Mouse (Mus musculus) limb, embryonic 15.5 days (tissue): ENCODE measurements around the gene Corin. TPM values are rescaled to one million over a fixed set of nuclear protein-coding genes. Genes with fewer than 3 reads are reported as not detected.

Experiments used
- ATAC-seq: fragments of 200-750 bp; cut with Nextera tagmentation; 2 replicates; pipeline ENCODE4 v1.8.0; 2017; ENCODE audit warnings: low read depth, moderate TSS enrichment; ENCODE audit not compliant: insufficient number of reproducible peaks, low FRiP score, low TSS enrichment
- H3K27ac ChIP-seq: fragments of 300-500 bp; sonication (generic); 2 replicates; pipeline ENCODE4 v1.5.1; 2015; ENCODE audit warnings: moderate library complexity, mild to moderate bottlenecking, inconsistent platforms
- H3K27me3 ChIP-seq: fragments of 300-500 bp; sonication (generic); 2 replicates; pipeline ENCODE4 v1.6.1; 2015; ENCODE audit warnings: inconsistent platforms
- H3K36me3 ChIP-seq: fragments of 300-500 bp; sonication (generic); 2 replicates; pipeline ENCODE4 v1.6.1; 2015; ENCODE audit warnings: inconsistent platforms
- H3K4me1 ChIP-seq: fragments of 300-500 bp; sonication (generic); 2 replicates; pipeline ENCODE4 v1.6.1; 2015; ENCODE audit warnings: inconsistent platforms
- H3K4me2 ChIP-seq: fragments of 300-500 bp; sonication (generic); 2 replicates; pipeline ENCODE4 v1.6.1; 2015; ENCODE audit warnings: mild to moderate bottlenecking, inconsistent platforms
- H3K4me3 ChIP-seq: fragments of 300-500 bp; sonication (generic); 2 replicates; pipeline ENCODE4 v1.5.1; 2015; ENCODE audit warnings: mild to moderate bottlenecking, inconsistent platforms
- H3K9ac ChIP-seq: fragments of 300-500 bp; sonication (generic); 2 replicates; pipeline ENCODE4 v1.6.1; 2015; ENCODE audit warnings: inconsistent platforms
- H3K9me3 ChIP-seq: fragments of 300-500 bp; sonication (generic); 2 replicates; pipeline ENCODE4 v1.6.1; 2016; ENCODE audit warnings: inconsistent platforms
- WGBS: fragments of 180-500 bp; shearing (Covaris S2); methylation state at CpG from one replicate; pipeline ENCODE4 v1.1.7; 2015; 5-methylcytosine and 5-hydroxymethylcytosine counted together
- polyA plus RNA-seq: library from polyadenylated mRNA; unstranded; fragments of >200 nt; fragmentation: Nextera tagmentation; extraction: Ambion mirVana; gene quantifications from 2 replicates; pipeline ENCODE4 v1.2.1, GENCODE M21; 2015

Gene Corin
- polyA plus RNA-seq, 1 experiment from 2014 or later, result 3.0 TPM

DNA sequence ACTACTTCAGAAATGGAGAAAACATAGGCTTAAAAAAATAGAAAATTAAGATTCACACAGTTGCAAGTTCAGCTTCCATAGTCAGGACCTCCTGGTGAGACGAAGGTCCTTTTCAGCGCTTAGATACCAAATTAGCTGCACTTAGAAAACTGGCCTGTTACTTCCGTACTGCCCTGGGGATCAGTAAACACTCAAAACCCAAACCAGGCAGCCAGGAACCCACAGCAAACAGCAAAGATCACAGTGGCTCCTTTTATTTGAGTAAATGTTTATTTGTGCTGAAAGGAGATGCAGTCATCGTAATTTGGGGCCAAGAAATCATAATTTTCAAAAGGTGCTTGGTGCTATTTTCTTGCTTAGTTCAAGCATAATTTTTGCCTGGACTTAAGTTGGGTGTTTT, 138.5 kb downstream of the Corin start:
- Histone ChIP-seq H3K36me3 (no peaks in the 10 kb centered on the region), H3K27me3 (no peaks in the 10 kb centered on the region), H3K27ac (no peak overlapping the region), H3K4me1 (no peaks in the 10 kb centered on the region), H3K4me3 (no peak overlapping the region), H3K9me3 (no peaks in the 10 kb centered on the region), H3K4me2 (no peak overlapping the region), H3K9ac (no peak overlapping the region)
- ATAC-seq, result no peak
- WGBS, result 45% methylated on average over 4 of the region's 4 CpGs

DNA sequence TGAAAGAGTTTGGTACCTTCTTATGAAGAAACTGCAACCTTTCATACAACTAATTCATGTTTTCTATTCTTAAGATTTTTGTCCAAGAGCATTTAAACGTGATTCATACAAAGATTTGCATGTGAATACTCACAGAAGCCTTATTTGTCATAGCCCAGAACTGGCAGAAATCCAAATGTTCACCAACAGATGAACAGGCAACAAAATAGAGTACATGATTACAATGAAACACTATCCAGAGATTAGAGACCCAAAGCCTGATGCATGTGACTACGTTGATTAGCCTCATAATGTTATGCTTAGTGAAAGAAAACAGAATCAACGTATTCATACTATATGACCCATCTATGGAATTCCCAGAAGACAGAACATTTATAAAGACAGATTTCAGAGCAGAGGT, 140.4 kb downstream of the Corin start:
- Histone ChIP-seq H3K36me3 (no peaks in the 10 kb centered on the region), H3K9me3 (no peaks in the 10 kb centered on the region), H3K4me1 (no peaks in the 10 kb centered on the region), H3K4me2 (no peak overlapping the region), H3K27ac (no peak overlapping the region), H3K9ac (no peak overlapping the region), H3K27me3 (no peaks in the 10 kb centered on the region), H3K4me3 (no peak overlapping the region)
- 72% methylated on average over 3 of the region's 3 CpGs for WGBS
- ATAC-seq, result no peak

DNA sequence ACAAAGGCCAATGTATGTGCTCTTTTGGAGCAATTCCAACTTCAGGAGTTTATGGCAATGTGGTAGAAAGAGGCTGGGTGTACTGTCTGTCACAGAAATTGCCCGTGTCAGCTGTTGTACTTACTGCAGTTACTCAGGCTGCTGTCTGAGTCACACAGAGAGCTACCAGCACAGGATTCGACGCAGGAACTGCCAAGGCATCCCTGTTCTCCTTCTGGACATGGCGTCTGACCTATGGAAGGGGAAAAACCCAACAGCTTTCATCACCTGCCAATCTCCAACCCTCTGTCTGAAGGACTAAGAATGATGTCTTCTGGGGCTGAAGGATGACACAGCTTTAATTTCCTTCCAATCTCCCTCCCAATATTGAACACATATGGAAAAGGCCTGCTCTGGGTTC, 150.5 kb downstream of the Corin start:
- Histone ChIP-seq H3K27ac (no peak overlapping the region), H3K36me3 (no peaks in the 10 kb centered on the region), H3K4me3 (no peak overlapping the region), H3K27me3 (no peaks in the 10 kb centered on the region), H3K4me2 (no peak overlapping the region), H3K9me3 (no peaks in the 10 kb centered on the region), H3K4me1 (no peaks in the 10 kb centered on the region), H3K9ac (no peak overlapping the region)
- no peak for ATAC-seq
- WGBS, result 56% methylated on average over 4 of the region's 4 CpGs

DNA sequence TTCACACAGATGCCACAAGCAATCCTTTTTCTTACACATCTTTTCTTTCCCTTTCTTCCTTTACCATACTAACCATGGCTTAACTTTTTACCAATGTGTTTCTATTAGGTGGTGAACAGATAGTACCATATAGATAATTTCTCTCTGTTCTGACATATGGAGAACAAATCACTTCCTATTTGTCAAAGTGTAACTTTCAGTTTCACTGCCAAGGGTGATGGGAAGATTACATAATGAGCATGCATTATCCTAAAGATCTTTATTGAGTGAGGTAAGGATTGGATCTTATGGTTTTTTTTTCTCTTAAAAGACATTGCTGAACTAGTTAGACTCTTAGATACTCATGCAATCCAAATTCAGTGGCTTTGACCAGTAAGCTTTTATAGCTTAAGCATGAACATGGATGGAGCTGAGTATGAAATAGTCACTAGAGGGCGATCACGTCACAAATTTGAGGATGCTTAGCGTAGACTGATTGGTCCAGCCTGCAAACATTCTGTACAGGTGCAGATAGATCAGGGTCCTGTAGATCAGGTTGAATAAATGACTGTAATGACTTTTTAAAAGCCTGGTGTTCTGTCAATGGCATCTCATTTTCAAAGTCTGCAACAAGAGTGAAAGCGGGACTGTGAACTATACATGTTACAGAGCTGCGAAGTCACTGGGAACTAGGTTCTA, 154.1 kb downstream of the Corin start:
- ATAC-seq, result no peak
- WGBS, result 34% methylated on average over 5 of the region's 5 CpGs
- H3K4me1 ChIP-seq, result no peaks in the 10 kb centered on the region
- H3K27ac ChIP-seq, result no peak overlapping the region
- H3K9me3 ChIP-seq, result no peaks in the 10 kb centered on the region
- no peak overlapping the region for H3K4me2 ChIP-seq
- no peak overlapping the region for H3K4me3 ChIP-seq
- H3K27me3 ChIP-seq, result no peaks in the 10 kb centered on the region
- H3K36me3 ChIP-seq, result no peaks in the 10 kb centered on the region
- H3K9ac ChIP-seq, result no peak overlapping the region

DNA sequence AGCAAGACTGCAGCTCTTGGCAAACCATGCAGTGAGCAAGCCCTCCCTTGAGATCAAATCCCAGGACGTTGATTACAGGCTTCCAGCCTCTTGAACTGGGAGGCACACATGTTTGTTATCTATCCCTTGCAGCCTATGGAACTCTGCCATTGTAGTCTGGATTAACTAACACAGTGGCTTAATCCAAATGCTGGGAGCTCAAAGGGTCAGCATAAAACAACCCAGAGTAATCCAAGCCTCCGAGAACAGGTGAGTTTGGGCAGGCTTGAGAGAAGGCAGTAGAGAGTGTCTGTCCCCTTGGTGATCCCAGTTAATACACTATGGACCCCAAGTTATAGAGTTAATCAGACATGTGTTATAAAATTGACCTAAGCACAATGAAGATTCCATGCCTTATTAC, 155.7 kb downstream of the Corin start:
- H3K4me2 ChIP-seq, result no peak overlapping the region
- H3K4me1 ChIP-seq, result no peaks in the 10 kb centered on the region
- H3K9ac ChIP-seq, result no peak overlapping the region
- H3K27me3 ChIP-seq, result no peaks in the 10 kb centered on the region
- H3K27ac ChIP-seq, result no peak overlapping the region
- no peaks in the 10 kb centered on the region for H3K9me3 ChIP-seq
- ATAC-seq, result no peak
- no peak overlapping the region for H3K4me3 ChIP-seq
- H3K36me3 ChIP-seq, result no peaks in the 10 kb centered on the region
- 48% methylated on average over 2 of the region's 2 CpGs for WGBS

DNA sequence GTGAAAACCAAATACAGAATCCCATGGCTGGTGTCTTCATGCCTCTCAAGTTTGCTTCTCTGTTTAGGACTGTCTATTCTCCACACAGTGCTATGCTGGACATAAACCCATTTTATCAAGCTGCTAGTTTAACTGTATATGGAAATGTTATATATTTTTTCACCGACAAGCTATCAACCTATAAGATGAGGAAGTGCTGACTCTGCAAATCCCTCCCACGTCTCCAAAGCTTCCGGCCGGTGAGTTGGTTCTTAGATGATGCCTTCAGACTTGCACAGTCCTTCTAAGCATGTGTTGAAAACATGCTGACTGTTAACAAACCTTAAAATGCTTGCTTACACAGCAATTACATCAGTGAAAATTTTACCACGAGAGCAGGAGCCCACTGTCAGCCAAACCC, 168.4 kb downstream of the Corin start:
- Histone ChIP-seq H3K9me3 (no peaks in the 10 kb centered on the region), H3K4me3 (no peak overlapping the region), H3K9ac (no peak overlapping the region), H3K27ac (no peak overlapping the region), H3K27me3 (no peaks in the 10 kb centered on the region), H3K36me3 (no peaks in the 10 kb centered on the region), H3K4me2 (no peak overlapping the region), H3K4me1 (0 out of 2 replicates have a peak, but pooled peaks cover 2% of the 10 kb centered on the region)
- 60% methylated on average over 5 of the region's 5 CpGs for WGBS
- ATAC-seq, result no peak

DNA sequence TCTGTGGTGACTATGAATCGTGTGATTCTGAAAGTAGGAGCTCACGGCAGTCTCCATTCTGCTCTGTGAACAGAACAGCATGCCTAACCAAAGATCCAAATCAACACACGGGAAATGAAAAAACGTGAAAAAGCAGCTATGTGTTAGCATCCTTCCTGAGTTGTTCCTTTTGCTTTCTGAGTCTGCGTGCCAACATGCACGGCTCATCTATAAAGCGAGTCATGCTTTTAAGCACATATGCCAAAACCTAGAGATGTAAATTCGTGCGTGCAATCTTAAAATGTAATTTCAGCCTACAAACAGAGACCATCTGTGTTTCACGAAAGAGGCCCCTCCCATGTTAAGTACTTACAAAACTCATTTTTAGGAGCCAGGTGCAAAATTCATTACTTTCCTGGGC, 171.4 kb downstream of the Corin start:
- Histone ChIP-seq H3K36me3 (no peaks in the 10 kb centered on the region), H3K9me3 (no peaks in the 10 kb centered on the region), H3K27ac (no peak overlapping the region), H3K4me1 (0 out of 2 replicates have a peak, but pooled peaks cover 2% of the 10 kb centered on the region), H3K9ac (no peak overlapping the region), H3K4me3 (no peak overlapping the region), H3K27me3 (no peaks in the 10 kb centered on the region), H3K4me2 (no peak overlapping the region)
- 55% methylated on average over 10 of the region's 10 CpGs for WGBS
- no peak for ATAC-seq

DNA sequence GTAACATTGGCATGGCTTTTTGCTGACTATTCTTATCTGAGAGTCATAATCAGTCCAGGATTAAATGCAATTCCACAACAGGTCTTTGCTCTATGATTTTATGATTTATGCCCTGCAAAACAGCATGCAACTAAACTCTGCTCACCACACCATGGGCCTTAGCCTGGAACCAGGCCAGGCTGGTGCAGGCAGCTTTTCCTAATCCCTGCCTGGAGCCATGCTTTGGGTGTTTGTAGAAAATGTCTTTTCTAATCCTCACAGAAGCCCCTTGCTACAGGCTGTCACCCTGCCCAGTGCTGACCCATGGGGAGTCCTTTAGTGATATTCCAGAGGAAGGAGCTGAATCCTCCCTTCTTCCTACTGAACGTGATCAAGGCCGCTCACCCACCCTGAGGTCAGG, 173.1 kb downstream of the Corin start:
- no peak overlapping the region for H3K4me2 ChIP-seq
- no peak overlapping the region for H3K9ac ChIP-seq
- no peak for ATAC-seq
- WGBS, result 73% methylated on average over 2 of the region's 2 CpGs
- no peaks in the 10 kb centered on the region for H3K36me3 ChIP-seq
- H3K27me3 ChIP-seq, result no peaks in the 10 kb centered on the region
- no peaks in the 10 kb centered on the region for H3K9me3 ChIP-seq
- 0 out of 2 replicates have a peak, but pooled peaks cover 2% of the 10 kb centered on the region for H3K4me1 ChIP-seq
- H3K4me3 ChIP-seq, result no peak overlapping the region
- no peak overlapping the region for H3K27ac ChIP-seq

DNA sequence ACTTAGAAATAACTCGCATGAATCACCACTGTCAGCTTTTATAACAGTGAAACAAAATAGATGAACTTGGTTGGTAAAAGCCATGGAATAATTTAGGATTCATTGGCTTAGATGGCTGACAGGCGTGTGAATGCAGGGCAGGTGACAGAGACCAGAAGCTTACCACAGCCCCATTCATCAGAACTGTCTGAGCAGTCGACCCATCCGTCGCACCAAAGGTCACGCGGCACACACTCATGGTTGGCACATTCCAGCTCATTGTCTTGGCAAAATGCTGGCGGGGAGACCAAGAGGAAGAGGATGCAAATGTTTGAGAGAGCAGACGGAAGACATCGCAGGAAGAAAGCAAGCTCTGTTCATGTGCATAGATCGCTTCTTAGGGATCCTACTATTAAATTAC, 173.6 kb downstream of the Corin start:
- Histone ChIP-seq H3K4me3 (no peak overlapping the region), H3K4me2 (no peak overlapping the region), H3K4me1 (0 out of 2 replicates have a peak, but pooled peaks cover 2% of the 10 kb centered on the region), H3K9ac (no peak overlapping the region), H3K36me3 (no peaks in the 10 kb centered on the region), H3K27me3 (no peaks in the 10 kb centered on the region), H3K27ac (no peak overlapping the region), H3K9me3 (no peaks in the 10 kb centered on the region)
- 76% methylated on average over 11 of the region's 11 CpGs for WGBS
- no peak for ATAC-seq

DNA sequence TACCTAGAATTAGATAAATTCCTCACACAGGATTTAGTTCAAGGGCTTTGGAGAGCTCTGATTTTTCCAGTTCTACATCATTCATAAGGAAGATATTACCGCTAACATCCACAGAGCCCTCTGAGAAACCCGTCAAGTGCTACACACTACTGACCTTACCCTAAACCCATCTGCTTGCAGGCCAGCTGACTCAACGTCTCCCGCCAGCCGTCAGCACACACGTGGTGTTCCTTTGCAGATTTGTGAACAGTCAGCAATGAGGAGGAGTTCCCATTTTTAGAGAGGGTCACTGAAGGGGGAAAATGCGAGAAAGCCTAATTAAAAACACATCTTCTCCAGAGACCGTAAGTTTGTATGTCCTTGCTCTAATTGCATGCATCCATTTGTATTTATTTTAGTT, 174.8 kb downstream of the Corin start:
- no peak for ATAC-seq
- Histone ChIP-seq H3K27me3 (no peaks in the 10 kb centered on the region), H3K36me3 (no peaks in the 10 kb centered on the region), H3K4me1 (0 out of 2 replicates have a peak, but pooled peaks cover 2% of the 10 kb centered on the region), H3K4me2 (no peak overlapping the region), H3K9me3 (no peaks in the 10 kb centered on the region), H3K4me3 (no peak overlapping the region), H3K9ac (no peak overlapping the region), H3K27ac (no peak overlapping the region)
- whole genome bisulfite sequencing, result 34% methylated on average over 8 of the region's 8 CpGs

DNA sequence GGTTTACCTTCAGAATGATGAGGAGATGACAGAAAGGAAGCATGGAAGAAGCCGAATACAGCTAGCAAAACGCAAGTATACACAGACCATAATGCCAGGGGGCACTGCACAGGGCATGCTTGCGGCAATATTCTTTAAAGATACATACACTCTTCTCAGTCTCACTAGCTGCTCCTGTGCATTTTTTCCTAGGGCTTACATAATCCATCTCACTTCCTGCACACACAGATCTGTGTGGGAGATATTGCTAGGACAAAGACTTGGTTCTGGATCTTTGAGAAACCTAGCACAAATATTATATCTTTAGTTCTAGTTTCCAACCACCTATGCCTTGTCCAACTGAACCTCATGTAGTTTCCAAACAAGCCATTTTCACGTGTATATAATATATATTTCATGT, 189.0 kb downstream of the Corin start:
- ATAC-seq, result no peak
- Histone ChIP-seq H3K9ac (no peak overlapping the region), H3K27ac (no peak overlapping the region), H3K9me3 (no peaks in the 10 kb centered on the region), H3K4me3 (no peak overlapping the region), H3K36me3 (no peaks in the 10 kb centered on the region), H3K27me3 (no peaks in the 10 kb centered on the region), H3K4me2 (no peak overlapping the region), H3K4me1 (no peaks in the 10 kb centered on the region)
- WGBS, result 78% methylated on average over 4 of the region's 4 CpGs

DNA sequence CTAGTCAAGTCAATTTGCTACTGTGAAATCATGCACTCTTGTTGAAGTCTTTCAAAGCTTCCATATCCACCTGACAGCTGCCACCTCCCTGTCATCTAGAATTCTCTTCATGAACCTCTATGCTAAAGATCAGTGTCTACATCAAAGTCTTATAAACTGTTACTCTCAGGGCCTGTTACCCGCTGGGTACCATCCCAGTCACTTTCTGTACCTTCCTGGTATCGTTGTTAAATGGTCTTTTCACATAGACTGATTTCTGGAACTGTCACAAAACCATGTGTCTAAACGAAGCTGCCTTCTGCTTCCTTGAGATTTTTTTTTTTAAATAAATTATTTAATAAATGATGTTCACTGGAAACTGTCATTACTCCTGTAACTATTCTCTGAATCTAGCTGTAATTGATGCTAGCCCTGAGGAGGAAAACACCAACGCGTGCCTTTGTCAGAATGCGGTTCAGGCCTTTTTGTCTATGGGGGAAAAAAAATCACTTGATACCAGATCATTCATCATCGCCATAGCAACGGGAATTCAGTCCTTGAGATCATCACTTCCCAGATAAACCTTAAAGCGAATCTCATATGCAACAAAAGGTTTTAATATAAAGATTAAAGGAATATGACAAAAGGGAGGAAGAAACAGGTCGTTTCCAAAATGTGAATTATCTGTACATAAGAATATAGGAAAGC, 205.7 kb downstream of the Corin start:
- H3K36me3 ChIP-seq, result peaks cover 4% of the 10 kb centered on the region; the same call in 1 of the 2 replicates
- no peak overlapping the region for H3K9ac ChIP-seq
- no peak overlapping the region for H3K4me2 ChIP-seq
- no peak overlapping the region for H3K4me3 ChIP-seq
- no peaks in the 10 kb centered on the region for H3K4me1 ChIP-seq
- WGBS, result 83% methylated on average over 10 of the region's 10 CpGs
- no peaks in the 10 kb centered on the region for H3K9me3 ChIP-seq
- H3K27me3 ChIP-seq, result no peaks in the 10 kb centered on the region
- ATAC-seq, result no peak
- no peak overlapping the region for H3K27ac ChIP-seq
